Mouse (Mus musculus) olfactory bulb, adult 2 months (tissue): Measurements from ENCODE around the gene Thrb.

ENCODE experiments used
- CTCF ChIP-seq: fragments of 200-500 bp; IDR thresholded peaks from 2 replicates; pipeline ENCODE4 v1.5.1; 2012; ENCODE audit warnings: low read depth, mild to moderate bottlenecking, low read length, moderate library complexity; ENCODE audit not compliant: insufficient read depth
- POLR2A ChIP-seq: fragments of 200-500 bp; IDR thresholded peaks from 2 replicates; pipeline ENCODE4 v1.6.1; 2012; ENCODE audit warnings: mild to moderate bottlenecking, low read depth, low read length, moderate library complexity; ENCODE audit not compliant: insufficient read depth

GRCm38 (mm10) chr14:17904554-17904953 is 244.5 kb downstream of the Thrb start:
- TF ChIP-seq POLR2A, result no peak
- no peak for TF ChIP-seq CTCF
